Mouse (Mus musculus): Measurements from ENCODE around the gene Tomm40l. TPM values are rescaled to one million over a fixed set of nuclear protein-coding genes. Genes with fewer than 3 reads are reported as not detected.

The Tomm40l gene
- polyA plus RNA-seq, 1 experiment, result 85.5 TPM

- 80% methylated on average over 6 of the region's 6 CpGs for WGBS
- TF ChIP-seq CTCF (IDR thresholded peaks at IDR 0.05; ENCODE audit: borderline replicate concordance, insufficient read depth, low read depth, low read length) (no peak), POLR2A (IDR thresholded peaks at IDR 0.05; ENCODE audit: borderline replicate concordance, insufficient read depth, low read length) (no peak)
- Histone ChIP-seq H3K27me3 (ENCODE audit: control insufficient read depth, insufficient read depth, low read length) (no peaks in the 10 kb centered on the region), H3K4me3 (replicated peaks; ENCODE audit: insufficient read depth, low read depth, low read length) (no peak overlapping the region), H3K27ac (ENCODE audit: insufficient read depth, low read length) (no peak overlapping the region), H3K4me1 (ENCODE audit: control insufficient read depth, insufficient read depth, low read length) (no peaks in the 10 kb centered on the region)
- no peak for DNase-seq
These were observed 854 bp upstream of the Tomm40l start for GRCm38 (mm10) chr1:171223168-171223567.

- H3K27me3 ChIP-seq (ENCODE audit: control insufficient read depth, insufficient read depth, low read length), result no peaks in the 10 kb centered on the region
- peak; percentile 27 to 29 for DNase-seq
- H3K4me3 ChIP-seq (replicated peaks; ENCODE audit: insufficient read depth, low read depth, low read length), result peak overlapping the region; percentile 89
- H3K4me1 ChIP-seq (ENCODE audit: control insufficient read depth, insufficient read depth, low read length), result no peaks in the 10 kb centered on the region
- peak overlapping the region; percentile 35; the same call in 1 of the 2 replicates for H3K27ac ChIP-seq (ENCODE audit: insufficient read depth, low read length)
- TF ChIP-seq CTCF (IDR thresholded peaks at IDR 0.05; ENCODE audit: borderline replicate concordance, insufficient read depth, low read depth, low read length) (no peak), POLR2A (IDR thresholded peaks at IDR 0.05; ENCODE audit: borderline replicate concordance, insufficient read depth, low read length) (no peak)
- 5% methylated on average over 22 of the region's 22 CpGs for WGBS
These were observed 777 bp downstream of the Tomm40l start for GRCm38 (mm10) chr1:171221281-171222193.

GRCm38 (mm10) chr1:171220871-171221270 is 1.4 kb downstream of the Tomm40l start:
- peak; percentile 91 for TF ChIP-seq CTCF (IDR thresholded peaks at IDR 0.05; ENCODE audit: borderline replicate concordance, insufficient read depth, low read depth, low read length)
- TF ChIP-seq POLR2A (IDR thresholded peaks at IDR 0.05; ENCODE audit: borderline replicate concordance, insufficient read depth, low read length), result no peak
- Histone ChIP-seq H3K4me3 (replicated peaks; ENCODE audit: insufficient read depth, low read depth, low read length) (peak overlapping the region; percentile 31), H3K4me1 (ENCODE audit: control insufficient read depth, insufficient read depth, low read length) (no peaks in the 10 kb centered on the region), H3K27ac (ENCODE audit: insufficient read depth, low read length) (no peak overlapping the region), H3K27me3 (ENCODE audit: control insufficient read depth, insufficient read depth, low read length) (no peaks in the 10 kb centered on the region)
- DNase-seq, result peak; percentile 82 to 87
- 2% methylated on average over 10 of the region's 10 CpGs for WGBS

GRCm38 (mm10) chr1:171216241-171216955 is 5.9 kb downstream of the Tomm40l start:
- H3K4me1 ChIP-seq (ENCODE audit: control insufficient read depth, insufficient read depth, low read length), result no peaks in the 10 kb centered on the region
- WGBS, result 84% methylated on average over 18 of the region's 18 CpGs
- TF ChIP-seq CTCF (IDR thresholded peaks at IDR 0.05; ENCODE audit: borderline replicate concordance, insufficient read depth, low read depth, low read length) (no peak), POLR2A (IDR thresholded peaks at IDR 0.05; ENCODE audit: borderline replicate concordance, insufficient read depth, low read length) (no peak)

GRCm38 (mm10) chr1:171213801-171214496 is 8.4 kb downstream of the Tomm40l start, which contains the start of gene Nr1i3:
Nr1i3 (plus strand) TSS chr1:171213970.
- Histone ChIP-seq H3K27me3 (ENCODE audit: control insufficient read depth, insufficient read depth, low read length) (peaks cover 1% of the 10 kb centered on the region; the same call in 1 of the 2 replicates), H3K4me3 (replicated peaks; ENCODE audit: insufficient read depth, low read depth, low read length) (no peak within 1 kb of the TSS), H3K4me1 (ENCODE audit: control insufficient read depth, insufficient read depth, low read length) (no peaks in the 10 kb centered on the region), H3K27ac (ENCODE audit: insufficient read depth, low read length) (no peak within 1 kb of the TSS)
- WGBS, result 70% methylated on average over 10 of the region's 10 CpGs
- DNase-seq, result no peak
- TF ChIP-seq POLR2A (IDR thresholded peaks at IDR 0.05; ENCODE audit: borderline replicate concordance, insufficient read depth, low read length), result no peak
- TF ChIP-seq CTCF (IDR thresholded peaks at IDR 0.05; ENCODE audit: borderline replicate concordance, insufficient read depth, low read depth, low read length), result no peak

More at GRCm38 (mm10) chr1:171216241-171216955, 5.9 kb downstream of the Tomm40l start:
- no peak overlapping the region for H3K27ac ChIP-seq (ENCODE audit: insufficient read depth, low read length)
- H3K27me3 ChIP-seq (ENCODE audit: control insufficient read depth, insufficient read depth, low read length), result no peaks in the 10 kb centered on the region
- DNase-seq, result no peak
- H3K4me3 ChIP-seq (replicated peaks; ENCODE audit: insufficient read depth, low read depth, low read length), result no peak overlapping the region

- no peak overlapping the region for H3K27ac ChIP-seq (ENCODE audit: insufficient read depth, low read length)
- WGBS, result 35% methylated on average over 3 of the region's 3 CpGs
- no peak for DNase-seq
- TF ChIP-seq CTCF (IDR thresholded peaks at IDR 0.05; ENCODE audit: borderline replicate concordance, insufficient read depth, low read depth, low read length) (no peak), POLR2A (IDR thresholded peaks at IDR 0.05; ENCODE audit: borderline replicate concordance, insufficient read depth, low read length) (no peak)
- peaks cover 1% of the 10 kb centered on the region; the same call in 1 of the 2 replicates for H3K27me3 ChIP-seq (ENCODE audit: control insufficient read depth, insufficient read depth, low read length)
- H3K4me1 ChIP-seq (ENCODE audit: control insufficient read depth, insufficient read depth, low read length), result no peaks in the 10 kb centered on the region
- no peak overlapping the region for H3K4me3 ChIP-seq (replicated peaks; ENCODE audit: insufficient read depth, low read depth, low read length)
These were observed 9.5 kb downstream of the Tomm40l start for GRCm38 (mm10) chr1:171212854-171213253.

- Histone ChIP-seq H3K27ac (ENCODE audit: insufficient read depth, low read length) (no peak overlapping the region), H3K27me3 (ENCODE audit: control insufficient read depth, insufficient read depth, low read length) (peaks cover 1% of the 10 kb centered on the region; the same call in 1 of the 2 replicates), H3K4me1 (ENCODE audit: control insufficient read depth, insufficient read depth, low read length) (no peaks in the 10 kb centered on the region), H3K4me3 (replicated peaks; ENCODE audit: insufficient read depth, low read depth, low read length) (no peak overlapping the region)
- WGBS, result 11% methylated on average over 4 of the region's 4 CpGs
- no peak for DNase-seq
- TF ChIP-seq POLR2A (IDR thresholded peaks at IDR 0.05; ENCODE audit: borderline replicate concordance, insufficient read depth, low read length) (no peak), CTCF (IDR thresholded peaks at IDR 0.05; ENCODE audit: borderline replicate concordance, insufficient read depth, low read depth, low read length) (no peak)
These were observed 12.9 kb downstream of the Tomm40l start for GRCm38 (mm10) chr1:171209409-171209808.
